Mouse (Mus musculus): ENCODE data around the gene Fam129c. TPM values are rescaled to one million over a fixed set of nuclear protein-coding genes. Genes with fewer than 3 reads are reported as not detected.

Gene Fam129c
- polyA plus RNA-seq, 1 experiment from 2014 or later: 4.0 TPM

DNA sequence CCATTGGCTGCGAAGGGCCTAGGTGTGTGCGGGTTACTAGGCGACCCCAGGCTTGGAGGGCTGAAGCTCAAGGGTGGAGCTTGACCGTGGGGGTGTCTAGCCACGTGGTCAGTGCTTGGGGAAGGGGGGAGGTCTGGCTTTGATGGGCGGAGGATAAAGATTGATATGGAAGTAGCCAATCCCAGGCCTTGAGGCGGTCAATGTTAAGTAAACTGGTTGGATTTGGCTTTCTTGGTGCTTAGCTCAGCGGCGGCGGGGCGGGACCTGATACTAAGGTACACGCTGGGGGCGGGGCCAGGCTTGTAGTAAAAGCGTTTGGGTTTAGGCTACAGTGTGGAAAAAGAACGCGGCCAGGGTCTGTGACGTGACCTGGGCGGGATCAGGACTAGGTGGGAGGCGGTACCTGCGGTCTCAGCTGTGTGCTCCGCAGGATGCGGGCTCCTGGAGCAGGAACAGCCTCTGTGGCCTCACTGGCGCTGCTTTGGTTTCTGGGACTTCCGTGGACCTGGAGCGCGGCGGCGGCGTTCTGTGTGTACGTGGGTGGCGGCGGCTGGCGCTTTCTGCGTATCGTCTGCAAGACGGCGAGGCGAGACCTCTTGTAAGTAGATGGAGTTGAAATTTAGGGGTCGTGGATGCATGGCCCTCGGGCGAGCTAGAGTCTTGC lies 27.0 kb upstream of the Fam129c start:
- Histone ChIP-seq H3K27me3 (ENCODE audit: control insufficient read depth, insufficient read depth, low read length) (peaks cover 3% of the 10 kb centered on the region; the same call in 1 of the 2 replicates), H3K36me3 (ENCODE audit: control insufficient read depth, insufficient read depth, low read length) (no peaks in the 10 kb centered on the region), H3K9ac (ENCODE audit: low read length) (peak overlapping the region; percentile 79), H3K9me3 (replicated peaks; ENCODE audit: control insufficient read depth, low read length) (no peaks in the 10 kb centered on the region), H3K4me2 (ENCODE audit: low read depth, low read length) (peak overlapping the region; percentile 85), H3K4me3 (replicated peaks; ENCODE audit: low read length) (peak overlapping the region; percentile 66), H3K27ac (ENCODE audit: low read length) (peak overlapping the region; percentile 93), H3K4me1 (ENCODE audit: control insufficient read depth, insufficient read depth, low read length) (peaks cover 17% of the 10 kb centered on the region)
- peak; percentile 89 for ATAC-seq (ENCODE audit: insufficient read depth, low FRiP score)
- under 1% methylated on average over 41 of the region's 41 CpGs for WGBS

GRCm38 (mm10) chr8:71572077-71572476 lies 25.4 kb upstream of the Fam129c start:
- no peak for ATAC-seq (ENCODE audit: insufficient read depth, low FRiP score)
- Histone ChIP-seq H3K4me2 (ENCODE audit: low read depth, low read length) (no peak overlapping the region), H3K9ac (ENCODE audit: low read length) (no peak overlapping the region), H3K4me3 (replicated peaks; ENCODE audit: low read length) (no peak overlapping the region), H3K27ac (ENCODE audit: low read length) (no peak overlapping the region; the same call in 1 of the 2 replicates), H3K36me3 (ENCODE audit: control insufficient read depth, insufficient read depth, low read length) (no peaks in the 10 kb centered on the region), H3K4me1 (ENCODE audit: control insufficient read depth, insufficient read depth, low read length) (peaks cover 17% of the 10 kb centered on the region), H3K9me3 (replicated peaks; ENCODE audit: control insufficient read depth, low read length) (no peaks in the 10 kb centered on the region), H3K27me3 (ENCODE audit: control insufficient read depth, insufficient read depth, low read length) (no peaks in the 10 kb centered on the region)
- WGBS: 89% methylated on average over 2 of the region's 2 CpGs

DNA sequence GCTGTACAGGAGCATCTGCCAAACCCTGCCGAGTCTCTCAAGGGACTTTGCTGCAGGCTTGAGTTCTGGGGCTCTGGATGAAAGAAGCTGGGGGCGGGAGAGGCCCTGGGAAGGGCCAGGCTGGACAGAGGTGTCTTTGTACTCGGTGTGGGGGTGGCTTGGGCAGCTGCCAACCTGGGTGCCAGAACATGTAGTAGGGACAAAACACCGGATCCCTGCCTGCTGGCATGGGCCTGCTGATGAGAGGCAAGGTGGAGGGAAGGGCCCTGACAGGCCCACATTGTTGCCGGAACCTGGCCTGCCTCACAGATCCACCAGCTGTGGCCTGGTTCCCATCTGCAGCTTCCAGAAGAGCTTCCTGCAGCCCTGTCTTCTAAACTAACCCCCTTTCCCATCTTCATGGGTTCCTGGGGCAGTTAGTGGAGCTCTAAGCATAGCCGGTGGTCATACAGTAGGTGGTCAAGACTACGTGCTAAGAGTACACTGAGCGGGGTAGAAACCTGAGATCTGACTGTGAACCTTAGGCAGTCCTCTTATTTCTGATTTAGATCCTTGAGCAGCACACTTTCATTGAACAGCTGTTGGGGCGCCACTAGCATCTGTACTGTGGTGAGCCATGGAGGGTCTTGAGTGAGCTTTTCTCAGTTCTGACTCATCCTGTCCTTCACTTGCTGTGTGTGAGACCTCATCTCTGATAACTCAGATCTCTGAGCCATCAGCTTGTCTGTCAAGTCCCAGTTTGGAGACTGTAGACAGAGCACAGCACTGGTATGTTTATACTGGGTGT lies 24.4 kb upstream of the Fam129c start:
- WGBS: 67% methylated on average over 9 of the region's 9 CpGs
- peak overlapping the region; percentile 22; the same call in 1 of the 2 replicates for H3K9ac ChIP-seq (ENCODE audit: low read length)

DNA sequence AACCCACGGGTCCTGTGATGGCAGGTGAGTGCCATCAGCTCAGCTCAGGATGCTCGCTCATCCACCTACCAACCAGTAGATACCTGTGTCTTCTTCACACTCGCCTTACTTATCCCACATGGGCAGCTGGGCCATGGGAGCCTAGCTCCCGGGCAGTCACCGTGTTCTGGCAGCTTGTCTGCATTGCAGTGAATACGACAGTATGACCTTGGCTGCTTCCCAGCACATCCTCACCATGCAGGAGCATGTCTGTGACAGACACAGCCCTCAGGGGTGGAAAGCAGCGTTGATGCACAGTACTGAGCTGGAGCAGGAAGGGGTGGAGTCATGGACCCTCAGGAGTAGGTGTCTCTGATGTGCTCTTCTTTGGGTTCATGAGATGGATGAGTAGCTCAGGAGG lies 23.0 kb upstream of the Fam129c start:
- WGBS: 75% methylated on average over 7 of the region's 7 CpGs
- Histone ChIP-seq H3K4me1 (ENCODE audit: control insufficient read depth, insufficient read depth, low read length) (peaks cover 7% of the 10 kb centered on the region), H3K27ac (ENCODE audit: low read length) (no peak overlapping the region), H3K9ac (ENCODE audit: low read length) (no peak overlapping the region), H3K9me3 (replicated peaks; ENCODE audit: control insufficient read depth, low read length) (no peaks in the 10 kb centered on the region), H3K36me3 (ENCODE audit: control insufficient read depth, insufficient read depth, low read length) (no peaks in the 10 kb centered on the region), H3K4me2 (ENCODE audit: low read depth, low read length) (no peak overlapping the region), H3K4me3 (replicated peaks; ENCODE audit: low read length) (no peak overlapping the region), H3K27me3 (ENCODE audit: control insufficient read depth, insufficient read depth, low read length) (no peaks in the 10 kb centered on the region)
- no peak for ATAC-seq (ENCODE audit: insufficient read depth, low FRiP score)

More for the DNA sequence above, 24.4 kb upstream of the Fam129c start:
- 0 out of 2 replicates have a peak overlapping the region, but pooled peaks have one; percentile 2 for H3K4me2 ChIP-seq (ENCODE audit: low read depth, low read length)
- H3K4me1 ChIP-seq (ENCODE audit: control insufficient read depth, insufficient read depth, low read length): peaks cover 17% of the 10 kb centered on the region
- no peaks in the 10 kb centered on the region for H3K36me3 ChIP-seq (ENCODE audit: control insufficient read depth, insufficient read depth, low read length)
- H3K27me3 ChIP-seq (ENCODE audit: control insufficient read depth, insufficient read depth, low read length): no peaks in the 10 kb centered on the region
- no peaks in the 10 kb centered on the region for H3K9me3 ChIP-seq (replicated peaks; ENCODE audit: control insufficient read depth, low read length)
- H3K4me3 ChIP-seq (replicated peaks; ENCODE audit: low read length): no peak overlapping the region
- ATAC-seq (ENCODE audit: insufficient read depth, low FRiP score): no peak
- H3K27ac ChIP-seq (ENCODE audit: low read length): peak overlapping the region; percentile 52; the same call in 1 of the 2 replicates

GRCm38 (mm10) chr8:71575020-71575419 lies 22.4 kb upstream of the Fam129c start:
- no peak for ATAC-seq (ENCODE audit: insufficient read depth, low FRiP score)
- no peak overlapping the region for H3K4me2 ChIP-seq (ENCODE audit: low read depth, low read length)
- WGBS: 68% methylated on average over 1 of the region's 1 CpGs
- H3K4me3 ChIP-seq (replicated peaks; ENCODE audit: low read length): no peak overlapping the region
- no peaks in the 10 kb centered on the region for H3K9me3 ChIP-seq (replicated peaks; ENCODE audit: control insufficient read depth, low read length)
- H3K27ac ChIP-seq (ENCODE audit: low read length): no peak overlapping the region
- H3K4me1 ChIP-seq (ENCODE audit: control insufficient read depth, insufficient read depth, low read length): peaks cover 7% of the 10 kb centered on the region
- no peak overlapping the region for H3K9ac ChIP-seq (ENCODE audit: low read length)
- H3K27me3 ChIP-seq (ENCODE audit: control insufficient read depth, insufficient read depth, low read length): no peaks in the 10 kb centered on the region
- no peaks in the 10 kb centered on the region for H3K36me3 ChIP-seq (ENCODE audit: control insufficient read depth, insufficient read depth, low read length)

- ATAC-seq (ENCODE audit: insufficient read depth, low FRiP score): no peak
- H3K4me2 ChIP-seq (ENCODE audit: low read depth, low read length): no peak overlapping the region
- H3K9me3 ChIP-seq (replicated peaks; ENCODE audit: control insufficient read depth, low read length): no peaks in the 10 kb centered on the region
- no peaks in the 10 kb centered on the region for H3K4me1 ChIP-seq (ENCODE audit: control insufficient read depth, insufficient read depth, low read length)
- H3K27ac ChIP-seq (ENCODE audit: low read length): no peak overlapping the region
- no peaks in the 10 kb centered on the region for H3K36me3 ChIP-seq (ENCODE audit: control insufficient read depth, insufficient read depth, low read length)
- 70% methylated on average over 4 of the region's 4 CpGs for WGBS
- H3K9ac ChIP-seq (ENCODE audit: low read length): no peak overlapping the region
- no peaks in the 10 kb centered on the region for H3K27me3 ChIP-seq (ENCODE audit: control insufficient read depth, insufficient read depth, low read length)
- no peak overlapping the region for H3K4me3 ChIP-seq (replicated peaks; ENCODE audit: low read length)
Measured at GRCm38 (mm10) chr8:71577856-71578387, 19.5 kb upstream of the Fam129c start.

GRCm38 (mm10) chr8:71579009-71579408 lies 18.4 kb upstream of the Fam129c start:
- Histone ChIP-seq H3K27me3 (ENCODE audit: control insufficient read depth, insufficient read depth, low read length) (no peaks in the 10 kb centered on the region), H3K4me3 (replicated peaks; ENCODE audit: low read length) (no peak overlapping the region), H3K9ac (ENCODE audit: low read length) (no peak overlapping the region), H3K4me1 (ENCODE audit: control insufficient read depth, insufficient read depth, low read length) (no peaks in the 10 kb centered on the region), H3K36me3 (ENCODE audit: control insufficient read depth, insufficient read depth, low read length) (no peaks in the 10 kb centered on the region), H3K4me2 (ENCODE audit: low read depth, low read length) (no peak overlapping the region), H3K27ac (ENCODE audit: low read length) (no peak overlapping the region), H3K9me3 (replicated peaks; ENCODE audit: control insufficient read depth, low read length) (no peaks in the 10 kb centered on the region)
- ATAC-seq (ENCODE audit: insufficient read depth, low FRiP score): no peak
- 76% methylated on average over 1 of the region's 1 CpGs for WGBS

DNA sequence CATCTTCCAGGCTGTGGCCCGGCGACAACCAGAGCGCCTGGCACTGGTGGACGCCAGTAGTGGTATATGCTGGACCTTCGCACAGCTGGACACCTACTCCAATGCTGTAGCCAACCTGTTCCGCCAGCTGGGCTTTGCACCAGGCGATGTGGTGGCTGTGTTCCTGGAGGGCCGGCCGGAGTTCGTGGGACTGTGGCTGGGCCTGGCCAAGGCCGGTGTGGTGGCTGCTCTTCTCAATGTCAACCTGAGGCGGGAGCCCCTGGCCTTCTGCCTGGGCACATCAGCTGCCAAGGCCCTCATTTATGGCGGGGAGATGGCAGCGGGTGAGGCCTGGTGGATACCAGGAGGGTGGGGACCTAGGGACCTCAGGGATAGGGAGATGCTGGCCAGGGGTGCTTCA lies 18.0 kb upstream of the Fam129c start:
- H3K4me1 ChIP-seq (ENCODE audit: control insufficient read depth, insufficient read depth, low read length): no peaks in the 10 kb centered on the region
- H3K4me3 ChIP-seq (replicated peaks; ENCODE audit: low read length): no peak overlapping the region
- no peak for ATAC-seq (ENCODE audit: insufficient read depth, low FRiP score)
- H3K4me2 ChIP-seq (ENCODE audit: low read depth, low read length): no peak overlapping the region
- H3K36me3 ChIP-seq (ENCODE audit: control insufficient read depth, insufficient read depth, low read length): peaks cover 3% of the 10 kb centered on the region
- 88% methylated on average over 14 of the region's 14 CpGs for WGBS
- no peak overlapping the region for H3K27ac ChIP-seq (ENCODE audit: low read length)
- H3K9me3 ChIP-seq (replicated peaks; ENCODE audit: control insufficient read depth, low read length): no peaks in the 10 kb centered on the region
- no peak overlapping the region for H3K9ac ChIP-seq (ENCODE audit: low read length)
- H3K27me3 ChIP-seq (ENCODE audit: control insufficient read depth, insufficient read depth, low read length): no peaks in the 10 kb centered on the region

- H3K9ac ChIP-seq (ENCODE audit: low read length): no peak overlapping the region
- no peaks in the 10 kb centered on the region for H3K27me3 ChIP-seq (ENCODE audit: control insufficient read depth, insufficient read depth, low read length)
- H3K9me3 ChIP-seq (replicated peaks; ENCODE audit: control insufficient read depth, low read length): no peaks in the 10 kb centered on the region
- no peaks in the 10 kb centered on the region for H3K4me1 ChIP-seq (ENCODE audit: control insufficient read depth, insufficient read depth, low read length)
- peak overlapping the region; percentile 58; the same call in 1 of the 2 replicates for H3K27ac ChIP-seq (ENCODE audit: low read length)
- 55% methylated on average over 9 of the region's 9 CpGs for WGBS
- ATAC-seq (ENCODE audit: insufficient read depth, low FRiP score): no peak
- H3K4me2 ChIP-seq (ENCODE audit: low read depth, low read length): no peak overlapping the region
- peaks cover 5% of the 10 kb centered on the region for H3K36me3 ChIP-seq (ENCODE audit: control insufficient read depth, insufficient read depth, low read length)
- no peak overlapping the region for H3K4me3 ChIP-seq (replicated peaks; ENCODE audit: low read length)
Measured at GRCm38 (mm10) chr8:71580201-71580600, 17.2 kb upstream of the Fam129c start.
